Mouse (Mus musculus) stomach, postnatal 0 days (tissue): ENCODE measurements around the gene Mfsd14a. TPM values are rescaled to one million over a fixed set of nuclear protein-coding genes. Genes with fewer than 3 reads are reported as not detected.

Experiments
- ATAC-seq: fragments of 200-750 bp; cut with Nextera tagmentation; 2 replicates; pipeline ENCODE4 v1.8.0; 2017; ENCODE audit not compliant: low FRiP score, low TSS enrichment
- DNase-seq: peaks from one replicate; pipeline ENCODE4 v3.0.0-alpha.2; 2016; ENCODE audit warnings: low spot score
- H3K27ac ChIP-seq: fragments of 300-500 bp; sonication (generic); replicated peaks from 2 replicates; pipeline ENCODE4 v1.5.1; 2014; ENCODE audit warnings: mild to moderate bottlenecking, control low read depth
- H3K27me3 ChIP-seq: fragments of 300-500 bp; sonication (generic); 2 replicates; pipeline ENCODE4 v1.6.1; 2014; ENCODE audit warnings: low read length; ENCODE audit not compliant: control insufficient read depth, insufficient read depth
- H3K36me3 ChIP-seq: fragments of 300-500 bp; sonication (generic); 2 replicates; pipeline ENCODE4 v1.6.1; 2014; ENCODE audit warnings: low read length, mixed read lengths; ENCODE audit not compliant: control insufficient read depth, insufficient read depth
- H3K4me1 ChIP-seq: fragments of 300-500 bp; sonication (generic); replicated peaks from 2 replicates; pipeline ENCODE4 v1.6.1; 2014; ENCODE audit warnings: antibody characterized with exemption; ENCODE audit not compliant: control insufficient read depth, insufficient read depth
- H3K4me2 ChIP-seq: fragments of 300-500 bp; sonication (generic); replicated peaks from 2 replicates; pipeline ENCODE4 v1.6.1; 2014; ENCODE audit warnings: low read depth, mild to moderate bottlenecking, control low read depth, moderate library complexity
- H3K4me3 ChIP-seq: fragments of 300-500 bp; sonication (generic); 2 replicates; pipeline ENCODE4 v1.5.1; 2014; ENCODE audit warnings: low read depth, low read length, control low read depth
- H3K9ac ChIP-seq: fragments of 300-500 bp; sonication (generic); 2 replicates; pipeline ENCODE4 v1.6.1; 2014; ENCODE audit warnings: mild to moderate bottlenecking, low read length, control low read depth, mixed read lengths
- H3K9me3 ChIP-seq: fragments of 300-500 bp; sonication (generic); 2 replicates; pipeline ENCODE4 v1.6.1; 2016; ENCODE audit warnings: low read length; ENCODE audit not compliant: control insufficient read depth
- CTCF ChIP-seq: IDR thresholded peaks from 2 replicates; pipeline ENCODE4 v1.5.1; 2016; ENCODE audit warnings: antibody characterized with exemption, low read depth, mild to moderate bottlenecking, moderate library complexity
- EP300 ChIP-seq: optimal IDR thresholded peaks from 2 replicates; pipeline ENCODE3; 2016; ENCODE audit warnings: antibody characterized with exemption
- WGBS: fragments of 180-500 bp; shearing (Covaris S2); extraction: QIAGEN DNeasy Blood & Tissue Kit; methylation state at CpG from one replicate; pipeline ENCODE4 v1.1.7; 2014; 5-methylcytosine and 5-hydroxymethylcytosine counted together
- polyA plus RNA-seq: library from polyadenylated mRNA; unstranded; fragments of >200 nt; fragmentation: Nextera tagmentation; extraction: Ambion mirVana; gene quantifications from 2 replicates; pipeline ENCODE4 v1.2.1, GENCODE M21; 2015

Gene Mfsd14a
- polyA plus RNA-seq, 1 experiment from 2014 or later: 50.4 TPM

DNA sequence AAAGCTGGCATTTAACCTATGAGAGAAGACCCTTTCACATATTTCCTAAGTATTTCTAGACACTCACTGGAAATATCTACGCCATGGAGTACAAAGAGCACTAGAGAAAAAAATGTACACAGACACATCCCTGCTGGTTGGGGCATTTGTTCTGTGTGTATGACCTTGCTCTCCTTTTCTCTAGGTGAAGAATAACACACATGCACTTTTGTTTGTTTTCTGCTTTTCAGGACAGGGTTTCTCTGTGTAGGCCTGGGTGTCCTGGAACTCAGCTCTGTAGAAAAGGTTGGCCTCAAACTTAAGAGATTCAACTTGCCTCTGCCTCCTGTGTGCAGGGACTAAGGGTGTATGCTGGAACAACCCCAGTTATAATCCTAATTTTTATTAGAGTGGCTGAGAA, 16.1 kb downstream of the Mfsd14a start:
- ATAC-seq: no peak
- no peak overlapping the region for H3K27ac ChIP-seq
- no peak overlapping the region for H3K9ac ChIP-seq
- H3K36me3 ChIP-seq: peaks cover 15% of the 10 kb centered on the region
- no peaks in the 10 kb centered on the region for H3K4me1 ChIP-seq
- H3K27me3 ChIP-seq: no peaks in the 10 kb centered on the region
- DNase-seq: peak; percentile 1
- no peak overlapping the region for H3K4me3 ChIP-seq
- no peak overlapping the region for H3K4me2 ChIP-seq
- no peaks in the 10 kb centered on the region for H3K9me3 ChIP-seq
- 85% methylated on average over 1 of the region's 1 CpGs for WGBS
- TF ChIP-seq CTCF (no peak), EP300 (no peak)

DNA sequence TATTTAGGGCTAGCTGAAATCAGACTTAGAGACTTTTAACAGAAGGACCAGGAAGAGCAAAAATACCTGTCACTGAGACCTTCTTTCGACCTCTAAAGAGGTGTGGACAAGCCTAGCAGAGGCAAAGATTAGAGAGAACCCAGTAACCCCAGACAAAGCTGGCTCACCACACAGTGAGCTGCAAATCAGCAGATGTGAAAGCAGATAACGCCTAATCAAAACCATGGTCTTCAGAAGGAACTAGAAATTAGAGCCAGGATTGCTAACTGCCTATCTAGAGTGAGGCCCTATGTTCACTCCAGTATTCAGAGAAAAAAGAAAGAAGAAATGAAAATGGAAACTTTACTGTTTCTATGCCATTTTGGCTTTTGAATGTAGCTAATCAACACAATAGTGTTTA, 20.1 kb downstream of the Mfsd14a start:
- no peaks in the 10 kb centered on the region for H3K27me3 ChIP-seq
- WGBS: 93% methylated on average over 2 of the region's 2 CpGs
- peaks cover 21% of the 10 kb centered on the region for H3K36me3 ChIP-seq
- TF ChIP-seq CTCF (no peak), EP300 (no peak)
- H3K4me2 ChIP-seq: no peak overlapping the region
- H3K9ac ChIP-seq: no peak overlapping the region
- DNase-seq: no peak
- H3K4me1 ChIP-seq: no peaks in the 10 kb centered on the region
- no peaks in the 10 kb centered on the region for H3K9me3 ChIP-seq
- no peak overlapping the region for H3K27ac ChIP-seq
- no peak overlapping the region for H3K4me3 ChIP-seq
- no peak for ATAC-seq

DNA sequence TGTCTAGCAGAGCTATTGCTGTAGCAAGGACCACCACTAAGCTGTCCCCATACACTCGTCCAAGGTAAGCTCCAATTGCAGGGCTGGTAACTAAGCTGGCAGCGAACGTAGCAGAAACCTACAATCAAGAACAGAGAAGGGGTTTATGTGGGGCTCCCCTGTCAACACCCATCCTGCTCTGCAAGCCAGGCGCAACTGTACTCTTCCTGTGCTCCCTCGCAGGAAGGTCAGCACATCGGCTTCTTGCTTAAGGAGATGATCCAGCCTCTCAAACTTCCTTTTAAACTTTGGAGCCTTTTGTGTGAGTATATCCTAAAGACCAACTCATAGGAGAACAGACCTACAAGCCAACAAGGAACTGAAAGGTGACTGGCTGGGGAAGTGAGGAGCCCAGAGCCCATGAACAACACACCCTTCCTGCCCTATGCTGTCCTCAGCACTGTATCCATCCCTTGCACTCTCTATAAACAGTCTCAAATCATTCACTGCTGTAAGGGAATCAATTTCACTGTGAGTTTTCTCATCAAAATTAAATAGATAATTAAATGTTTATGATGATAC, 20.6 kb downstream of the Mfsd14a start:
- H3K27me3 ChIP-seq: no peaks in the 10 kb centered on the region
- H3K27ac ChIP-seq: no peak overlapping the region
- ATAC-seq: no peak
- no peak overlapping the region for H3K4me2 ChIP-seq
- TF ChIP-seq EP300 (no peak), CTCF (no peak)
- peaks cover 21% of the 10 kb centered on the region for H3K36me3 ChIP-seq
- no peak overlapping the region for H3K9ac ChIP-seq
- no peak for DNase-seq
- 95% methylated on average over 6 of the region's 6 CpGs for WGBS
- H3K9me3 ChIP-seq: no peaks in the 10 kb centered on the region
- H3K4me1 ChIP-seq: no peaks in the 10 kb centered on the region
- H3K4me3 ChIP-seq: no peak overlapping the region

DNA sequence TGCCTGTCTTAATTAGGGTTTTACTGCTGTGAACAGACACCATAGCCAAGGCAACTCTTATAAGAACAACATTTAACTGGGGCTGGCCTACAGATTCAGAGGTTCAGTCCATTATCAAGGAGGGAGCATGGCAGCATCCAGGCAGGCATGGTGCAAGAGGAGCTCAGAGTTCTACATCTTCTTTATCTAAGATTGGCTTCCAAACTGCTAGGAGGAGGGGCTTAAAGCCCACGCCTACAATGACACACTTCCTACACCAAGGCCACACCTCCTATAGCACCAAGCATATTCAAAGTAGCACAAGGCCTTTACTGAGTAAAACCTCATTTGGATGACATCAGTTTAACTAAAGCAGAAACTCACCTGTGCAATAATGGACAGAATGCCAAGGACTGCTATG, 22.5 kb downstream of the Mfsd14a start:
- 80% methylated on average over 1 of the region's 1 CpGs for WGBS
- H3K36me3 ChIP-seq: peaks cover 26% of the 10 kb centered on the region

DNA sequence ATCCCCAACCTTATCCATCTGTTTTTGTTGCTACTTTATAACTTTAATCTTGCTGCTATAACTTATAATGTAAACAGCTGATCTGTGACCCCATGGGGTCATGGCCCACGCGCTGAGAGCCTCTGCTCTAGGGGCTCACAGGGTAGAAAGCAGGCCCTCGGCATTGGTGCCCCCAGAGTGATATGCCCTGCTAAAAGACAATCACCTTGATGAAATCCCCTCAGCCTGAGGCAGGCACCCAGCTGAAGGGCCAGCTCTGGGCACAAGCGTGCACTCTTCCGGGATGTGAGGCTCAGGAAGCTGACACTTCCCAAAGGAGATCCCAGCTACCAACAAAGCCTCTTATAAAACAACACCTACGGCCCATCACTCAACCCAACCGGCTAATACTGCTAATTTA, 23.9 kb downstream of the Mfsd14a start:
- no peaks in the 10 kb centered on the region for H3K27me3 ChIP-seq
- H3K27ac ChIP-seq: peak overlapping the region; percentile 36; the same call in 1 of the 2 replicates
- H3K4me2 ChIP-seq: no peak overlapping the region
- H3K9ac ChIP-seq: no peak overlapping the region
- H3K4me1 ChIP-seq: no peaks in the 10 kb centered on the region
- ATAC-seq: no peak
- no peak overlapping the region for H3K4me3 ChIP-seq
- peaks cover 27% of the 10 kb centered on the region for H3K36me3 ChIP-seq
- H3K9me3 ChIP-seq: no peaks in the 10 kb centered on the region
- 84% methylated on average over 7 of the region's 7 CpGs for WGBS
- no peak for DNase-seq
- TF ChIP-seq EP300 (no peak), CTCF (no peak)

More for the DNA sequence above, 22.5 kb downstream of the Mfsd14a start:
- no peak for DNase-seq
- ATAC-seq: no peak
- TF ChIP-seq CTCF (no peak), EP300 (no peak)
- no peaks in the 10 kb centered on the region for H3K27me3 ChIP-seq
- no peak overlapping the region for H3K27ac ChIP-seq
- H3K4me1 ChIP-seq: no peaks in the 10 kb centered on the region
- H3K9me3 ChIP-seq: no peaks in the 10 kb centered on the region
- H3K9ac ChIP-seq: no peak overlapping the region
- H3K4me2 ChIP-seq: no peak overlapping the region
- H3K4me3 ChIP-seq: no peak overlapping the region

DNA sequence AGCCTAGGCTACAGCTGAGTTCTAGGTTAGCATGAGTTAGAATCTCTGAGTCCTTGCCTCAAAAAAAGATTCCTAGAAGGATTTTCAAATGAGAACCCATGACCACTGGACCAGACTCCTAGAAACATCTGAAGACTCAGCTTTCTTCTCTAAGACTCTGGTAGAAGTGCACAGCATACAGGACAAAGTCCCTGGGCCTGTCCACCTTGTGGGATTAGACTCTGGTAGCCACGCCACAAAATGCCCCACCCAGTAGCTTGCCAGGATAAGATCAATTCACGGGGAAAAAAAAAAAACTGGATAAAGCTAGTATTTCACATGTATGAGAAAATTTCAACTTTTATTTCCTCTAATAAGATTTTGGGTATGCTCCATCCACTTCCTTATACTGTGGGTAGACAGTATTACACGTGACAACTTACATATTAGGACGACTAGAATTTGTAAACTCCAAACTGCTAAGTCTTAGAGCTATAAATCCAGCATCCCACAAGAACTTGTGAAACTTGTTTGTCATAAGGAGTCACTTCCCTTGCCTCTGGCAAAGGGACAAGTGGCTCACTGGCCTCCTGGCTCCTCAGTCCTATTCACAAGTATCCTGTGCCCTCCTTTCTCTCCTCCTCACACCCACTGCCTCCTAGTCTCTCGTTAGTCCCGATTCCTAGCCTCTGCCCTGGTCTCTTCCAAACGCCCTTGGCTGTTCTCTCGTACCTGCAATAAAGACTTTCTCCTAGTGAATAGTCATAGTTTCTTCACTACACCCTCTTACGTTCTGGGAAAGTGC, 24.6 kb downstream of the Mfsd14a start:
- H3K27me3 ChIP-seq: no peaks in the 10 kb centered on the region
- H3K4me3 ChIP-seq: no peak overlapping the region
- H3K9me3 ChIP-seq: no peaks in the 10 kb centered on the region
- H3K4me2 ChIP-seq: no peak overlapping the region
- no peaks in the 10 kb centered on the region for H3K4me1 ChIP-seq
- TF ChIP-seq EP300 (no peak), CTCF (no peak)
- peaks cover 25% of the 10 kb centered on the region for H3K36me3 ChIP-seq
- DNase-seq (peak; percentile 34), ATAC-seq (peak; percentile 69; the same call in 1 of the 2 replicates)
- H3K27ac ChIP-seq: peak overlapping the region; percentile 36; the same call in 1 of the 2 replicates
- H3K9ac ChIP-seq: no peak overlapping the region
- WGBS: 73% methylated on average over 9 of the region's 9 CpGs
